Mouse (Mus musculus) intestine, embryonic 14.5 days (tissue): ENCODE results near the gene 1600002K03Rik. TPM values are rescaled to one million over a fixed set of nuclear protein-coding genes. Genes with fewer than 3 reads are reported as not detected.

Experiments
- ATAC-seq: fragments of 200-750 bp; cut with Nextera tagmentation; replicated peaks from 2 replicates; pipeline ENCODE4 v1.8.0; 2017; ENCODE audit warnings: low read depth, moderate number of reproducible peaks, moderate TSS enrichment, moderate library complexity; ENCODE audit not compliant: low FRiP score, low TSS enrichment
- DNase-seq: peaks from one replicate; pipeline ENCODE4 v3.0.0-alpha.2; 2018; ENCODE audit warnings: low spot score
- H3K27ac ChIP-seq: fragments of 300-500 bp; sonication (generic); 2 replicates; pipeline ENCODE4 v1.5.1; 2014; ENCODE audit warnings: low read depth, mild to moderate bottlenecking, control low read depth
- H3K27me3 ChIP-seq: fragments of 300-500 bp; sonication (generic); replicated peaks from 2 replicates; pipeline ENCODE4 v1.6.1; 2014; ENCODE audit warnings: low read length, control low read depth; ENCODE audit not compliant: control insufficient read depth, insufficient read depth
- H3K36me3 ChIP-seq: fragments of 300-500 bp; sonication (generic); 2 replicates; pipeline ENCODE4 v1.6.1; 2014; ENCODE audit warnings: low read length, control low read depth; ENCODE audit not compliant: control insufficient read depth, insufficient read depth
- H3K4me1 ChIP-seq: fragments of 300-500 bp; sonication (generic); replicated peaks from 2 replicates; pipeline ENCODE4 v1.6.1; 2014; ENCODE audit warnings: low read length, control low read depth, mixed read lengths; ENCODE audit not compliant: control insufficient read depth, insufficient read depth
- H3K4me2 ChIP-seq: fragments of 300-500 bp; sonication (generic); 2 replicates; pipeline ENCODE4 v1.6.1; 2014; ENCODE audit warnings: low read length
- H3K4me3 ChIP-seq: fragments of 300-500 bp; sonication (generic); 2 replicates; pipeline ENCODE4 v1.5.1; 2014; ENCODE audit warnings: low read depth, low read length, control low read depth, mixed read lengths
- H3K9ac ChIP-seq: fragments of 300-500 bp; sonication (generic); 2 replicates; pipeline ENCODE4 v1.6.1; 2014; ENCODE audit warnings: mild to moderate bottlenecking, low read length
- H3K9me3 ChIP-seq: fragments of 300-500 bp; sonication (generic); 2 replicates; pipeline ENCODE4 v1.6.1; 2016; ENCODE audit warnings: low read length, control low read depth; ENCODE audit not compliant: control insufficient read depth
- WGBS: fragments of 180-500 bp; shearing (Covaris S2); extraction: QIAGEN DNeasy Blood & Tissue Kit; methylation state at CpG from one replicate; pipeline ENCODE4 v1.1.7; 2014; 5-methylcytosine and 5-hydroxymethylcytosine counted together
- polyA plus RNA-seq: library from polyadenylated mRNA; unstranded; fragments of >200 nt; fragmentation: Nextera tagmentation; extraction: Ambion mirVana; gene quantifications from 2 replicates; pipeline ENCODE4 v1.2.1, GENCODE M21; 2014

The 1600002K03Rik gene
- polyA plus RNA-seq, 1 experiment from 2014 or later: 16.7 TPM

GRCm38 (mm10) chr10:80155277-80155676, 17.5 kb upstream of the 1600002K03Rik start:
- Histone ChIP-seq H3K36me3 (peaks cover 63% of the 10 kb centered on the region), H3K27me3 (no peaks in the 10 kb centered on the region), H3K9ac (no peak overlapping the region), H3K4me2 (no peak overlapping the region), H3K27ac (0 out of 2 replicates have a peak overlapping the region, but pooled peaks have one; percentile 22), H3K4me3 (no peak overlapping the region), H3K9me3 (no peaks in the 10 kb centered on the region), H3K4me1 (peaks cover 65% of the 10 kb centered on the region)
- DNase-seq (no peak), ATAC-seq (no peak)
- WGBS: 78% methylated on average over 1 of the region's 1 CpGs

GRCm38 (mm10) chr10:80156002-80156751, 16.6 kb upstream of the 1600002K03Rik start:
- Histone ChIP-seq H3K4me1 (peaks cover 74% of the 10 kb centered on the region), H3K27ac (no peak overlapping the region), H3K9ac (no peak overlapping the region), H3K4me2 (no peak overlapping the region), H3K4me3 (no peak overlapping the region), H3K9me3 (no peaks in the 10 kb centered on the region), H3K36me3 (peaks cover 63% of the 10 kb centered on the region), H3K27me3 (no peaks in the 10 kb centered on the region)
- 81% methylated on average over 29 of the region's 29 CpGs for WGBS
- no peak for DNase-seq
- no peak for ATAC-seq

GRCm38 (mm10) chr10:80156752-80157053, 16.0 kb upstream of the 1600002K03Rik start:
- H3K36me3 ChIP-seq: peaks cover 59% of the 10 kb centered on the region
- no peak overlapping the region for H3K4me3 ChIP-seq
- 58% methylated on average over 7 of the region's 7 CpGs for WGBS
- H3K4me2 ChIP-seq: no peak overlapping the region
- ATAC-seq (no peak), DNase-seq (no peak)
- H3K9ac ChIP-seq: no peak overlapping the region
- peaks cover 79% of the 10 kb centered on the region for H3K4me1 ChIP-seq
- H3K27ac ChIP-seq: peak overlapping the region; percentile 83; the same call in 1 of the 2 replicates
- H3K27me3 ChIP-seq: no peaks in the 10 kb centered on the region
- H3K9me3 ChIP-seq: no peaks in the 10 kb centered on the region

- no peak for ATAC-seq
- no peak overlapping the region for H3K4me2 ChIP-seq
Measured at GRCm38 (mm10) chr10:80157141-80157929, 15.4 kb upstream of the 1600002K03Rik start.

GRCm38 (mm10) chr10:80158307-80158986, 14.3 kb upstream of the 1600002K03Rik start:
- ATAC-seq (peak; percentile 2; the same call in 1 of the 2 replicates), DNase-seq (peak; percentile 78)
- Histone ChIP-seq H3K36me3 (peaks cover 42% of the 10 kb centered on the region), H3K9ac (no peak overlapping the region), H3K4me3 (no peak overlapping the region), H3K27ac (peak overlapping the region; percentile 83), H3K27me3 (no peaks in the 10 kb centered on the region), H3K4me2 (0 out of 2 replicates have a peak overlapping the region, but pooled peaks have one; percentile 65), H3K4me1 (peaks cover 81% of the 10 kb centered on the region), H3K9me3 (no peaks in the 10 kb centered on the region)
- 10% methylated on average over 18 of the region's 18 CpGs for WGBS

More at GRCm38 (mm10) chr10:80157141-80157929, 15.4 kb upstream of the 1600002K03Rik start:
- H3K27ac ChIP-seq: peak overlapping the region; percentile 83
- no peak overlapping the region for H3K4me3 ChIP-seq
- 64% methylated on average over 15 of the region's 15 CpGs for WGBS
- no peak for DNase-seq
- peaks cover 53% of the 10 kb centered on the region for H3K36me3 ChIP-seq
- no peak overlapping the region for H3K9ac ChIP-seq
- H3K27me3 ChIP-seq: no peaks in the 10 kb centered on the region
- H3K9me3 ChIP-seq: no peaks in the 10 kb centered on the region
- peaks cover 84% of the 10 kb centered on the region for H3K4me1 ChIP-seq

GRCm38 (mm10) chr10:80159021-80159560, 13.7 kb upstream of the 1600002K03Rik start:
- Histone ChIP-seq H3K9ac (0 out of 2 replicates have a peak overlapping the region, but pooled peaks have one; percentile 10), H3K27ac (peak overlapping the region; percentile 83), H3K4me1 (peaks cover 80% of the 10 kb centered on the region), H3K4me2 (peak overlapping the region; percentile 65), H3K27me3 (no peaks in the 10 kb centered on the region), H3K9me3 (no peaks in the 10 kb centered on the region), H3K36me3 (peaks cover 36% of the 10 kb centered on the region), H3K4me3 (peak overlapping the region; percentile 36)
- DNase-seq (no peak), ATAC-seq (no peak)
- 8% methylated on average over 12 of the region's 12 CpGs for WGBS

- Histone ChIP-seq H3K4me3 (peak overlapping the region; percentile 36), H3K4me1 (peaks cover 83% of the 10 kb centered on the region), H3K4me2 (peak overlapping the region; percentile 65), H3K36me3 (peaks cover 29% of the 10 kb centered on the region), H3K9ac (0 out of 2 replicates have a peak overlapping the region, but pooled peaks have one; percentile 10), H3K27ac (peak overlapping the region; percentile 84), H3K9me3 (no peaks in the 10 kb centered on the region), H3K27me3 (no peaks in the 10 kb centered on the region)
- DNase-seq (peak; percentile 97), ATAC-seq (peak; percentile 75)
- under 1% methylated on average over 54 of the region's 55 CpGs for WGBS
Measured at GRCm38 (mm10) chr10:80159561-80160454, 12.9 kb upstream of the 1600002K03Rik start.
